Mouse (Mus musculus): ENCODE measurements at regions not wholly inside any gene's neighbourhood (a gene's known extent, or its start where the extent isn't known, plus 50 kb on each side); places are given as distances from the start of the nearest gene placed in this dataset.
"Not testable (repeated sequence)": the region's sequence is repeated elsewhere in the genome, so short reads cannot be mapped to it uniquely, and the experiment has no call there.

DNA sequence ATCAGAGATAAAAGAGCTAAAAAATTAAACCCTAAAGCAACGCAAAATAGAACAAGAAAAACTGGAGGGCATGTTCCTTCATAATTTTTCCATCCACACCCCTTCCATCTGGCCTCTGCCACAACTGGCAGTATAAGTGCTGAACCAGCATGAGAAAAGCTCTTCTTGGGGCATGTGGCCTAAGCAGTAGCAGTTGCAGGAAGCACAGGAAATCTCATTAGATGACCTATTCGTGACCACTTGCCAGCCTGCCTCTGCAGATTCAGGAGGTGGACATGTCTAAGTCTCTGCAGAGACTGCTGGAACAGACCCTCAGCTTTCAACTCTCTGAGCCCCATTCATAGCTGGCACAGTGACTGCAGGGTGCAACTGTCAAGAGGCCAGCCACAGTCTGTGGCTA, 116.5 kb upstream of the Teddm2 start:
- DNase-seq (ENCODE audit: extremely low spot score, low spot score): no peak

GRCm38 (mm10) chr1:154018241-154018640, 118.2 kb upstream of the Teddm2 start:
- no peak for DNase-seq (ENCODE audit: extremely low spot score, low spot score)

GRCm38 (mm10) chr1:154024301-154024700, 124.3 kb upstream of the Teddm2 start:
- no peak for DNase-seq (ENCODE audit: extremely low spot score, low spot score)

DNA sequence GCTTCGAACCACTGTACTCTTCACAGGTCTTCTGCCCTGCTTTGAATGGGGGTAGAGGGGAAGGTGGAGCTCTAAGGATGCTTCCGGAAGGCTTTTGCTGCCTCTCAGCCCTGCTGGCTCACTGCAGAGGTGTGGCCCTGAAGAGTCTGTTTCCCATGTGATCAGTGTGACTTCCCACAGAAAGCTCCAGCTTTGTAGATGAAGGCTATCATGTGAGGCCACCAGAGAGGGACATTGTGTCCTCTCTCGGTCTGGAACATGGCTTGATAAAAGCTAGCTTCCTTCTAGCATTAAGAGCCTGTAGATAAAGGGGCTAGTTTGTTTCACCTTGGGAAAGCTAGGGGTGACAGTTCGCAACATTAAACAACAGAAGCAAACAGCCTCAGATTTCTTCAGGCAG, 127.3 kb upstream of the Teddm2 start:
- no peak for DNase-seq (ENCODE audit: extremely low spot score, low spot score)

GRCm38 (mm10) chr1:154029826-154030225, 129.8 kb upstream of the Teddm2 start:
- no peak for DNase-seq (ENCODE audit: extremely low spot score, low spot score)

GRCm38 (mm10) chr1:154032669-154033099, 132.7 kb upstream of the Teddm2 start:
- peak; percentile 56 for DNase-seq (ENCODE audit: extremely low spot score, low spot score)

- DNase-seq (ENCODE audit: extremely low spot score, low spot score): no peak
These were observed 134.1 kb upstream of the Teddm2 start for GRCm38 (mm10) chr1:154033958-154034606.

- no peak for DNase-seq (ENCODE audit: extremely low spot score, low spot score)
These were observed 136.8 kb upstream of the Teddm2 start for GRCm38 (mm10) chr1:154036729-154037270.

- no peak for DNase-seq (ENCODE audit: extremely low spot score, low spot score)
These were observed 138.2 kb upstream of the Teddm2 start for GRCm38 (mm10) chr1:154038241-154038640.

GRCm38 (mm10) chr1:154040907-154041306, 140.9 kb upstream of the Teddm2 start:
- no peak for DNase-seq (ENCODE audit: extremely low spot score, low spot score)

- no peak for DNase-seq (ENCODE audit: extremely low spot score, low spot score)
These were observed 142.9 kb upstream of the Teddm2 start for GRCm38 (mm10) chr1:154042956-154043355.

DNA sequence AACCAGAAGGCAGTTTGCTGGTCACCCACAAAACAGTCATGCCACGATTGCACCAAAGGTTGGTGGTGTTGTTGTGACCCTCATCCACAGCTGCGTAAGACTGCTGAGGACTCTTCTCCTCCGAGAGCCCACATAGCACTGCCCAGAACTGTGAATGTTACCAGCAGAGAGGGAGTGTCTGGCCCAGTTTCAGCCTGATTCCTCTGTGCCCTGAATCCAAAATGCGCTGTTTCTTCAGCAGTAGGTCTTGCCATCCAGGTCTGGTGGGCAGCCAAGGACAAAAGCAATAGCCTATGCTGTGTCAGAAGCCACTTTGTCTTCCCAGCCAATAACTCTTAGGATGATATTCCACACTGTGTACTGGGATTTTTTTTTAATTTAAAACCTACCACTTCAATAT, 144.7 kb upstream of the Teddm2 start:
- DNase-seq (ENCODE audit: extremely low spot score, low spot score): no peak

DNA sequence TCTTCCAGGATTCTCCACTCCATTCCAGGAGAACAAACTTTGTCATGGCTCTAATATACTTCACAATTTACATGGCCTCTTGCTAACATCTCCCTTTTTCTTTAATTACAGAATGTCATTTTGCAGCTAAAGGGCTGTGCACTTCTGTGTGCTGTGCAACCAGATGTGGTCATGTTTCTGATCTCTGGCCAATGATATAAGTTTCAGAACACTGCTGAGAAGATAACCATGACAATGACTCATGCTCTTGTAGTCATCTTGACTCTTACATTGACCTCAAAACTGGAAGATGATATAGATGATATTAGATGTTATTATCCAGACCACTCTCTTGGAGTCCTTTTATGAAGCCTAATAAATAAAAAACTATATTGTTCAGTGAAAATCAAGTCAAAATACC, 145.9 kb upstream of the Teddm2 start:
- no peak for DNase-seq (ENCODE audit: extremely low spot score, low spot score)

DNA sequence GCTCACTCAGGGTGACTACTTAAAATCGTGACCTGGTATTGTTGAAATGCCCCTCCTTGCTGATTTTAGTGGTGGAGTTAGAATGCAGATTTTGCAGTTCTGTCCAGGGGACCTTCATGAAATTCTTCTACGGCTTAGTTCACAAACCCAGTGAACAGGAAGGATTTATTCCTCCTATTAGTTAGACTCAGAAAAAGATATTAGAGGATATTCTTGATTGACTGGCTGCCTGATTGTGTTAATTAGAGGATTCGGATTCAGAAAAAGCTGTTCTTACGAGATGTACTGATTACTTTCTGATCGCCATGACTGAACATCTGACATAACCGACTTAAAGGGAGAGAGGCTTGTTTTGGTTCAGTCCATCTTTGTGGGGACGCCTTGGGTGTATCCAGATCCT, 147.3 kb upstream of the Zfp648 start:
- no peak for DNase-seq (ENCODE audit: extremely low spot score, low spot score)

DNA sequence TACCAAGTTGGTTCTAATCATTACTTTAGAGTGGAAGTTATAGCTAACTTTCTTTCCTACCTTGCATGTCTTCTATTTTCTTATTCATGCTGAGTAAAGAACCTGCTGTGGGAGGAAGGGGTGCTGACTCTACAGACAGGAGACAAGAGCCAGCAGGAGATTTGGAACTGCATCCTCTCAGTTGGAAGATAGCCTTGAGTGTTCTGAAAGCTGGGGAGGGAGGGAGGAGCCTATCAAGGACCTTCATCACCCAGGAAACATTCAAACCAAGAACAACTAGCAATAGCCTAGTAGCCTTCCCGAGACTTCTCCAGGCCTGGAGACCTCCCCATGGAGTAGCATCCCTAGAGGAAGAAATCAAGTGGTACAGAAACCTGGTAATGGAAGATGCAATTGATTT, 146.1 kb upstream of the Zfp648 start:
- DNase-seq (ENCODE audit: extremely low spot score, low spot score): no peak

GRCm38 (mm10) chr1:154061397-154061796, 139.6 kb upstream of the Zfp648 start:
- not testable (repeated sequence) for DNase-seq (ENCODE audit: extremely low spot score, low spot score)

- no peak for DNase-seq (ENCODE audit: extremely low spot score, low spot score)
These were observed 139.1 kb upstream of the Zfp648 start for GRCm38 (mm10) chr1:154061851-154062250.

DNA sequence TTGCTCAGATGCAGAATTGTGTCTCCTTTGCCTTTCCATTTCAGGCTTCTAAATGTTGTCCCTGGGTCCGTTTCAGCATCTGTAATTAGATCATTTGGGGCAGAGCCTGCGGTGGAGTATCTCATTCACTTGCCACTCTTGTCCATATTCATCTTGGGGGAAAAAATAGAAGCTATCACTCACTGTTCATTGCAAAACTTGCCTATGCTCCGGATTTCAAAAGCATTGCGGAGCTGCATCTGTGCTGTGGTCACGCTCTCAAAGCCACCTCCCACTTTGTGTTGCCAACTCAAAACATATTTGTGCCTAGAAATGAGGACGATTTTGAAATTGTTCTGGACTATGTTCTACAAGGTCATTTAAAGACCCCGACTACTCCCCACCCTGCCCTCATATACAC, 138.3 kb upstream of the Zfp648 start:
- no peak for DNase-seq (ENCODE audit: extremely low spot score, low spot score)

GRCm38 (mm10) chr1:154064633-154065032, 136.4 kb upstream of the Zfp648 start:
- DNase-seq (ENCODE audit: extremely low spot score, low spot score): no peak

DNA sequence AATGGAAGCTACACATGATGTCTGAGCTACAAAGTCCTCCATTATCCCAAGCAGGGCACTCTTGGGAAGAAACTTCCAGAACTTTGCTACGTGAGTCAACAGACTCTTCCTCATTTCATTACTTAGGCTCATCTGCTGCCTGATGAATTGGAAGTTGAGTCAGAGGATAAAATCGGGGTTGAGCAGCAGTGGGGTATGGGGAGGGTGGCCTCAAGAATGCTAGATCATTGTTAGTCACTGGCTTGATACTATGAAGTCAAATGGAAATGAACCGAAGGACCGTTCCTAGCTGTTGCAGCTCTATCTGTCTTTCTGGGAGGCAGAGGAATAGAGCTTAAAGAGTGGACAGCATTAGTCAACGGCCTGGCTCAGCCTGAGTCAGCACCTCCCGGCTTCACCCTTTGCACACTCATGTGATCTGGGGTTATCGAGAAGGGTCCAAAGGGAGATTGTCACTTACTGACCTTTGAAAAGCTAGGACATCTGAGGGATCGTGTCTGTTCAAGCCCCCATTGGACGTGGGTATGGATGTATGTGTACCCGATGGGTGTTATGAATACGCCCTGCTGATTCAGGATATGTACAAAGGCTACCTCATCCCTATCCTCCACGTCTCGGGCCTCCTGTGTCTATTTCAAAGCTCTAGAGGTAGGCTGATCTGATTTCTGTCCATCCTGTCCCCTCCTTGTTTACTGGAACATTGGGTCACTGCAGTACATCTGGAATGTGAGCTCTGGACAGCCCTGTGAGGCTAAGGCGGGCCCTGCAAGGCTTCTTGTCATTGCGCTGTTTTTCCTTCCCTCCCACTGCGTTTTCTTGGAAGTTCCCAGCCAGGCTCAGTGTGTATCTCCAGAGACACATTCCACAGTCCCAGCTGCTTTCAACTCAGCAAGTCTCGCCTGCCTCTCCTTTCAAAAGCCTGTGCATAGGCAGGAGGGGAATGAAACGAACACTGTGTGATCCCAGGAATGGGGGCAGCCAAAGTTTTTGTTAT, 135.4 kb upstream of the Zfp648 start:
- DNase-seq (ENCODE audit: extremely low spot score, low spot score): no peak

- no peak for DNase-seq (ENCODE audit: extremely low spot score, low spot score)
These were observed 133.1 kb upstream of the Zfp648 start for GRCm38 (mm10) chr1:154067856-154068255.

- no peak for DNase-seq (ENCODE audit: extremely low spot score, low spot score)
These were observed 126.7 kb upstream of the Zfp648 start for GRCm38 (mm10) chr1:154074270-154074669.

Data from neural tube, embryonic 10.5 days (tissue).